Mouse (Mus musculus) embryonic stem cell, embryonic (primary cell): Measurements from ENCODE around the gene Ntn4.

ENCODE experiments used
- CTCF ChIA-PET, 4 experiments: fragments of 300-600 bp in 2 of 4; fragments of 350-600 bp in 2 of 4; sonication (Branson Sonifier 250); formaldehyde crosslinking; loops; one replicate each; lab custom pipeline; 2022; ENCODE audit warnings: inconsistent platforms in 2 of 4; lab: Charles Lee
- POLR2A ChIA-PET, 4 experiments: fragments of 300-600 bp in 2 of 4; fragments of 350-600 bp in 2 of 4; sonication (Branson Sonifier 250); formaldehyde crosslinking; loops; one replicate each; lab custom pipeline; 2022; ENCODE audit warnings: antibody characterized with exemption in 4 of 4, inconsistent platforms in 1 of 4; lab: Charles Lee

Ntn4 gene

DNA sequence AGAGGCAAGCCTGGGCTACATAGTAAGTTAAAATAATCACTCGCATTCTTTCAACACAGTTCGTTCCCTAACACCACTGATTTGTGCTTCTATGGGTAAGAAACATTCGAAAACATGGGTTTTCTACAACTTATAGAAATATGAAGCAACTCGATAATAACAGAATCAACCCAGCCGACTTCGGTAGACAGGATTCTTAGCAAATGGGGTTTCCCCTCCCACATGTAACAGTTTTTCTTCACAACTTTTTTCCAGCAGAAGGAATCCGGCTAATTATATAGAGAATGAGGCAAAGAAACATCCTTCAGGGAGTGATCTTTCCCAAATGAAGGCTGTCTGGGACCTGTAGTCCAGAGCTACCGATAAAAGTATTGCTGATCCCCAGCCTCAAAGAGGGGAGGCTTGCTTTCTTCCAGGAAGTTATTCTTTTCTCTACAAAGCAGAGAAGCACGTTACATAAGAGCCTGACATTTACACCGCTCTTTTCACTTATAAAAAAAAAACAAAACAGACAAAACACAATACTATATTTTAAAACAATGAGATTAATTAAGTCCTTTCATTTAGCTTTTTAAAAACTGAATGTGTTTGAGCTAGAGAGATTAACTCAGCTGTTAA, 57.5 kb downstream of the Ntn4 start:
- POLR2A ChIA-PET: no interaction called here
- CTCF ChIA-PET: no interaction called here

DNA sequence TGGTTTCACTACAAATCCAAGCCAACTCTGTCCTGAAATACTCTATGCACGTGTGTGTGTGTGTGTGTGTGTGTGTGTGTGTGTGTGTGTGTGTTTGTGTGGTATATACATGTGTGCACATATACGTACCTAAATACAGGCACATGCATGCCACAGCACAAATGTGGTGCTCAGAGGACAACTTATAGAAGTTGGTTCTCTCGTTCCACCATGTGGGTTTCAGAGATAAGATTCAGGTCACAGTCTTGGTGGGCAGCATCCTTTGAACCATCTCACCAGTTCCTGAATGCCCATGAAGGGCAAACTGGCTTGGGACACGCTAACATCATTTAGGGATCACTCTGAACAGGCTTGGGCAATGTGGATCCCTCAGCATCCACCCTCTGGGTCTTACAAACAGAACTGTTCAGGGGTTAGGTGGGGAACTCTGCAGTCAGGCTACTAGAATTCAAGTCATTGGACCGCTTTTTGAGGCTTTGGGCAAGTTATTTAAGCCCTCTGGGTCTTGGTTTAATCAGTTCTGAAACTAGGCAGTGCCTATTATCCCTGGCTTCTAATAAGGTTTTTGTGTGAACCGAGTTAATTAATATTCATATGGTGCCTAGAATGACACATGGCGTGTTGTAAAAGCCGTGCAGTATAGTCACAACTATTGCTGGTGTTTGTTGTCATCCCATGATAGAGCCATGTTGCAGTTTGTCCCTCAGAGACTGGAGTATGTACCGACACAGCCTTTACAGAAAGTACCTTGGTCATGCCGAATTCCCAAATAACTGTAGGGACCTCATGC, 59.4 kb downstream of the Ntn4 start:
- ChIA-PET POLR2A (no interaction called here), CTCF (interaction anchor here in 1 of 4 experiments (1.2 kb wide), 1 partner anchor 271 kb away, joined by 4 read pairs; no protein-coding TSS in a partner anchor)

DNA sequence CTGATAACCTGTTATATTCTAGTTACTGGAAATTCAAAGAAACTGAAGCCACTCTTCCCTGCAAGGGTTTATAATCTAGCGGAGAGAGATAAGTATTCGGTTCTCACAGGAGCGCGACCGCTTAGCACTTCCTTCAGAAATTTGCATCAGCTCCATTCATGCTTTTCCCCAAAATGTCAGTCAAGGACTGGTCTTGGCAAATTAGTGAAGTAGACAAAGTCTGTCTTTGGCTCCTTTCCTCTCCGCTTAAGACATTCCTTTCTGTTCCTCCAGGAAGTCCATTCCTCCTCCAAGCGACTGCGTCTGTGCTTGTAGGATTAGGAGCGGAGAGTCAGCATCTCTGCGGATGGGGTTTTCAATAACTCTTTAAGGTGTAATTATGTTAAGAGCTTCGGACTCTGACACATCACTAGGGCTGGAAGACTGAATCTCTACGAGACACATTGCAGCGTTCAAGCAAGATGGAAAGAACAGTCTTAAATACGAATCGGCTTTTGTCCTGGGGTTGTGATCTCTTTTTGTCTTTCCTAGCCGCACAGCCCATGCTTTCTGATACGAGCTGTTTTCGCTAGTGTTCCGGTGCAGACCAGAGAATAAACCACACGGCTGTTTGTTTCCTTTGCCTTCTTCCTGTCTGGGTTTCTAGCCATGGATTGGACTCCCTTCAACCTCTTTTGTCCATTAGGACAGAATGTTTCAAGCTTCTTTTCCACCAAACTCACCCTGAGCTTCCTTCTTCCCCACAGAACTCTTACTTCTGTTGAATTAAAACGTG, 60.3 kb downstream of the Ntn4 start:
- ChIA-PET POLR2A (interaction anchor here in 1 of 4 experiments (0.6 kb wide), 1 partner anchor 167 kb away, joined by 3 read pairs; no protein-coding TSS in a partner anchor), CTCF (interaction anchor here in 1 of 4 experiments (1.0 kb wide), 1 partner anchor 23 kb away, joined by 3 read pairs; no protein-coding TSS in a partner anchor)

DNA sequence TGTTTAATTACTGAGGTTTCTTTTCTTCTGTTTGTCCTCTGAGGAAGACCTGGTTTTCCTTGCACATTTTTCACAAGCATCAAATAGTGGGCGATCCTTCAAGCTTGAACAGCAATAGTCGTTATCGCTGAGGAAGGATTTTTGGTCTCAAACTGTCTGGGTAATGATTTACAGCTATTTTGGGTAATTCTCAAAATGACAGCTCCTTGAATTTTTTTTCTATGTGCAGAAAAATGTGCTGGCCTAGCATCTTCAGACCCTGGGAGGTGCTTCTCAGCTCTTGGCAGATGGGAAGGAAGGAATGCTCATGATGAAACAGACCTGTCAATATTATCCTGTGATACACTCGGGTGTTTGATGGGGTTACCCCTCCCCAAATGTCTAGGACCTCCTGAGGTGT, 63.5 kb downstream of the Ntn4 start:
- POLR2A ChIA-PET: no interaction called here
- CTCF ChIA-PET: interaction anchor here in 2 of 4 experiments (0.7 to 1.2 kb wide), 2 partner anchors 8 to 15 kb away, joined by 3 read pairs; no protein-coding TSS in a partner anchor

DNA sequence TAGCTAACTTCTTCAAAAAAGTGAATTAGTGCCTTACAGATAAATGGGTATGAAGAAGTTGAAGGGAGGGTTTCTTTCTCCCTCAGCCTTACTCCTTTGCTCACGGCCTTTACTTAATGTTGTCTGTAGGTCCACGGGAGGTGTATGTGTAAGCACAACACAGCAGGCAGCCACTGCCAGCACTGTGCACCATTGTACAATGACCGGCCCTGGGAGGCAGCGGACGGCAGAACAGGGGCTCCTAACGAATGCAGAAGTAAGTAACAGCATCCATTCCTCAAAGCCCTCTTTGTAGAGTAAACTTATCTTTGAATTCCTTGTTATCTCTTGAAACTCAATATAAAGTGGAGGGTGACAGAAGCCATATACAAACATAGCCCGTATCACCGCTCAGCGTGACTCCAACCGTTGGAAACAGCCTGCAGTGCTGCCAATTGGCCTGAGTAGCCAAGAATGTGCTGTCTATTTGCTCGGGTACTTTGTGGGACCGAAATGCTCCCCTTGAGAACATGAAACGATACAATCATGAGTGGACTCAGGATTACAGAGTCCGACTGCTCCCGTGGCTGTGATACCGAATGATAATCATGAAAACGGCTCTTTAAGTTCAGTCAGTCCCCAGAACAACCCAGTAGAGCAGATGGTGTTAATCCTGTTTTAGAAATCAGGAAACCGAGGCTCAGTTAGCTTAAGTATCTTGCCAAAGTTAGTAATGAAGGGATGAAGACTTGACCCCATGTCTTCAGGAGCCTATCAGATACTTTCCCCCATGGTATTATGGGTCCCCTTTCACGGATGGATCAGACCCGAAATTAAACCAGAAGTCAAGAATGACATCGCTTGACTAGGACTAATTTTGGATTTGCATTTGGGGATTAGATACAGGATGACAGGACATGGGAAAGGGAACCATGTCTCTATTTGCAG, 66.9 kb downstream of the Ntn4 start:
- ChIA-PET CTCF (no interaction called here), POLR2A (interaction anchor here in 1 of 4 experiments (0.6 kb wide), 1 partner anchor 100 kb away, joined by 3 read pairs; no protein-coding TSS in a partner anchor)

DNA sequence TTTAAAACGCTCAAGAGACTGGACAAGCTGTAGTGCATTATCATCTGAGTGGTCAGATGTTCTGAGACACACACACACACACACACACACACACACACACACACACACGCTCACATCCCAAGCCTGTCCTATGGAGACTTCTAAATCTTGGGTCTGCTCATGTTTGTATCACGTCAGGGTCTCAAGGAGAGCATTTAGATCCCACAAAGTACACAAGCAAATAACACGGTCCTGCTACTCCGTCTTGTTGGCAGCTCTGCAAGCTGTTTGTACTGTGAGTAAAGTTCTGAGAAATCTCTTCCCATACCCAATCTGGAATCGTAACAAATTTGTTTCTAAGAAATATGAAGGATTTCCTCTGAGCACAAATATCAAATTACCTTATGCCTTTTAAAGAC, 67.6 kb downstream of the Ntn4 start:
- ChIA-PET POLR2A (interaction anchor here in 1 of 4 experiments (0.7 kb wide), 1 partner anchor 1056 kb away, joined by 3 read pairs; no protein-coding TSS in a partner anchor), CTCF (no interaction called here)

DNA sequence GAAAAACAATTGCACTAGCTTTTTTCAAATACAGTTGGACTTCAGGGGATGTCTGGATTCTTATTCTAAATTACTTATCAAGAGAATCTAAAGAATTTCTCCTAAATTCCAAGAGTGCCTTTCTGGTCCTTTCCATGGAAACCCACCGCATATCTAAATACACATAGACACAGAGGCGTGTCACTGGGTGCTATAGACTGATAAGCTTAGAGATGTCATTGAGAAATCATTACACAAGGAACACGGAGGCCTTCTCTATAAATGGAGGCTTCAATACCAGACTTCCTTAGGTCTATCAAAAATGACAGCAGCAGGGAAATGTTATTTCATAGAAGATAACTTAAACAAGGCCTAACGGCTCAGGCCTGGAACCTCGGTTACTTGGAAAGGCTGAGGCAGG, 68.0 kb downstream of the Ntn4 start:
- POLR2A ChIA-PET: interaction anchor here in 1 of 4 experiments (0.7 kb wide), 1 partner anchor 1056 kb away, joined by 3 read pairs; no protein-coding TSS in a partner anchor
- CTCF ChIA-PET: no interaction called here

DNA sequence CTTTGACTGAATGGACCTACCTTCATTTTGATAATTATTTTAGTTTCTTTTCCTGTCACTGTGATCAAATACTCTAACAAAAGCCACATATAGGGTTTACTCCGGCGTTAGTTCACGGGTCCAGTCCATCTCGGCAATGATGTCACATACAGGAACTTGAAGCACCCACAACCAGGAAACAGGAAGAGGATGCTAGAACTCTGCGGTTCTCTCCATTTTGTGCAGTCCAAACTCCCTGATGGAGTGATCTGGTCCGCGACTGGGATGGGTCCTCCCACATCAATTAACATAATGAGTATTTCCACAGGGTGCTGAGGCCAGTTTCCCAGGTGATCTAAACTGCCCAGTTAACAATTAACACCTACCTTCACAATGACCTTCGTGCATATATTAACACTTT, 69.1 kb downstream of the Ntn4 start:
- ChIA-PET POLR2A (no interaction called here), CTCF (no interaction called here)

DNA sequence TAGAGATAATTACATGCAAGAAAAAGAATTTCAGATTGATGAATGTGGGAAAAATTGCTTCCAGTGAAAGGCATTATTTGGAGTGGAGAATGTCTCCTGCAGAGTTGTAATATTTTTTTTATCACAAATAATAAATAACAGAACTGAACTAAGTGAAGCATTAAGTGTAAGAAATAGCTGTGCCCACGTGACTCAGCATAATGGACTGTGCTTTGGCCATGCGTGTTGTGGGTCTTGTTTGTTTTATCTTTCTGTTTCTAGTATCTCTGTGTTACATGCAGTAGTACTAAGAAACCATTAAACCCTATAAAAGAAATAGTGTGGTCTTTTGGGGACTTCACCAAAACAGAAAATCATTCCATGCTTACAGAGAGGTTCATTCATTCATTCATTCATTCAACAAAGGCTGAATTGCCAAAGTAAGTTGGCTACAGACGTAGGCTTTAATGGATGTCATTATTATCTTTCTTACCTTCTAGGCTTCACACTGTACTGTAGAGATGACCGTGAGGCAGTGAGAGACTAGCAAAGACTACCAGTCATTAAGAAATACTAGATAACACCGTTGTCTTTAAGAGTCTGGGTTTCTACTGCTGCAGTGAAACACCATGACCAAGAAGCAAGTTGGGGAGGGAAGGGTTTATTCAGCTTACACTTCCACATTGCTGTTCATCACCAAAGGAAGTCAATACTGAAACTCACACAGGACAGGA, 81.3 kb downstream of the Ntn4 start:
- ChIA-PET CTCF (no interaction called here), POLR2A (no interaction called here)

DNA sequence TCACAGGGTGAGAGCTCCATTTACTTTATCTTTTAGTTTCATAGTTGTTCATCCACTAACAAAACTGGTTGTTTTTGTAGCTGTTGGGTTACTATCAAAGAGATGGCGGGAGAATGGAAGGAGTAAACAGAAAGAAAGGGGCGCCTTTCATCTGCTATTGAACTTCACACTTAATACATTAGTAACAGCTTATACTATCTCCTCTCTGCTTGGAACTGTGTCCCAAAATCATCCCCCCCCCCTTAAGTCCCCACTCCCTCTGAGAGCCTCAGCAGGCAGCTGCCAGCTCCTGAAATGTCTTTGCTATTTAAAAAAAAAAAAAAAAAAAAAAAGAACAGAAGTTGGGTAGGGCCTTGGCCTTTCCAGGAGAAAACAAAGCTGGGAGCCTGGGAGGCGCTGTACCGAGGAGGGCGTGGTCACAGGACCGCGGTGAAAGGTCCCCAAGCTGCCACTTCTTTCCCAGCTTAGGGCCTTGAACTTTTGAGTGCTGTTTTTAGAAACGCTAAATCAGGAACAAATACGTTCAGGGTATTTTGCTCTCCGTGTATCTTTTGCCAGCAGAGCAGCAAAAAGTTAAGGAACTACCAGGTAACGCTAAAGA, 83.6 kb downstream of the Ntn4 start:
- CTCF ChIA-PET: interaction anchor here (0.6 to 1.4 kb wide), 21 partner anchors 9 to 1758 kb away, joined by 3 to 11 read pairs (median 3); partner anchors contain the start of gene Hal (in 1 of the 4)

DNA sequence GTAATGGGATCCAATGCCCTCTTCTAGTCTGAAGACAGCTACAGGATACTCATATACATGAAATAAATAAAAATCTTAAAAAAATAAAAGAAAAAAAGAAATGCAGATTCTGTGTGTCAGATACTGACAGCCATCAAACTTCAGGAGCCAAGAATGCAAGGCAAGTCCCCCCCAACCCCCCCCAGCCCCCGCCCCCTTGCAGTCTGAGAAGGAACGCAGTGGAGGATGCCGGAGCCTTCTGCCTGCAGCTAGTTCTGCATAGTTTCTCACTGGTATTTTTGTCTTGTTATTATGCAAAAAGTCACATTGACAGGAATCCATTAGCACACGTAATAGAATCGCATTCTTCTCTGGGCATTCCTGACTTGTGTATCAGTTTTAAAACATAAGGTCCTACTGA, 87.7 kb downstream of the Ntn4 start:
- CTCF ChIA-PET: interaction anchor here in 1 of 4 experiments (0.6 kb wide), 1 partner anchor 18 kb away, joined by 9 read pairs; no protein-coding TSS in a partner anchor
- POLR2A ChIA-PET: interaction anchor here in 1 of 4 experiments (1.1 kb wide), 1 partner anchor 141 kb away, joined by 3 read pairs; no protein-coding TSS in a partner anchor

More for the DNA sequence above, 83.6 kb downstream of the Ntn4 start:
- POLR2A ChIA-PET: interaction anchor here in 3 of 4 experiments (0.5 to 1.6 kb wide), 16 partner anchors 10 to 1192 kb away, joined by 3 to 5 read pairs (median 3); partner anchors contain the start of gene Lta4h (in 1 of the 3)

DNA sequence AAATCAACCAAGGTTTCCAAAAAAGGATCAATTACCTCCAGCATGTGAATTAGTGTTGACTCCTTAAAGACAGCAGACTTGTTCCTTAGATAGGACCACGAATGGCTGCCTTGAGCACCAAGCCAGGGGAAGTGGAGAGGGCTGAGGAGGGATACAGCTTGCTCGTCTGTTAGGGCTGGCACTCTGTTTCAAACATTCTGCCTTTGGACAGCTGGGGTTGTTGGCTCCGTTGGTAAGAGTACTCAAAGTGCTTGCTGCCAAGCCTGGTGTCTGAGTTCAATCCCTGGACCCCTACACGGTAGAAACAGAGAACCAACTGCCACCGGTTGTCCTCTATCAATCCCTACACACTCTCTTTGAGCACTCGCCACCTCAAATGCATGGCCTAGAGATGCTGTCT, 90.0 kb downstream of the Ntn4 start:
- CTCF ChIA-PET: interaction anchor here in 1 of 4 experiments (0.6 kb wide), 1 partner anchor 243 kb away, joined by 3 read pairs; no protein-coding TSS in a partner anchor
- POLR2A ChIA-PET: no interaction called here

DNA sequence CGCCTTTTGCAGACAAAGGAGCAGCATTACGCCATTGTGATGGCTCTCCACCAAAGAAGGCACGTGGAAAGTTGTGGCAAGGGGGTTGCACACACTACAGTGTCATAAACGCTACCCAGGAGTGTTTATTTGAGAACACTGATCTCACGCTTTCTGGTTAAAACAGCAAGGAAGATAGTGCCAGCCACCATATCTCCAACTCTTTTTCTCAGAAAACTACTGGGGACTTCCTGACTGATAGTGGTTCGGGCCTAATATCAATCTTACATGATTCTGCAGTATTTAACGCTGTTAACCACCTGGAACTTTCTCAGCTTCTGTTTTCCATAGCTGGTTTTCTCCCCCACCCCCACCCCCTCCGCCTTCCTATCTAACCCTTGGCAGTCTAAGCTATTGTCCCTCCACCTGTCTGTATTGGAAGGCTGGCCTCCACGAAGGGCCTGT, 90.8 kb downstream of the Ntn4 start:
- CTCF ChIA-PET: interaction anchor here in 1 of 4 experiments (0.6 to 0.7 kb wide), 2 partner anchors 244 to 1175 kb away, joined by 3 to 5 read pairs; no protein-coding TSS in a partner anchor

DNA sequence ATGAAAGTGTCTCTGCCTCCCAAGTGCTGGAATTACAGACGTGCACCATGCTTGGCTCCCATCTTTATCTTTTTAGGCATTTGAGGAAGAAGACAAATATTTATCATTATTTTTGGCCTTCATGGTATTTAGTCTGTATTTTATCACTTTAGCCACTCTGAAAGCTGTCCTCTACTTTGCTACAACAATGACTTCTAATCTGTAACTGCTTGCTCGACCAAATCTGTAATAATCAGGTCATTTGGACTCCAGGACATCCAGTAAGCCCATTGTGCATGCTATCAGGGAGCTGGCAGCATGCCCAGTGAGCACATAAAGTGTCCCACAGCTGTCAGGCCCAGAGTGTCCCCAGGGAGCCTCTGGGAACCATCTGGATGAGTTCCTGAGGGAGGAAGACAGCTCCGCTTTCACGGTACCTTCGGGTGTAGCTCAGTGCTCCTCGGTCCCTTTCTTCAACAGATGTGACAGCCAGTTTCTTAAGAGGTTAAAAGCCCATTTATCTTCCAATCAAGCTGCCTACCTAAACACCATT, 95.7 kb downstream of the Ntn4 start:
- ChIA-PET POLR2A (interaction anchor here in 1 of 4 experiments (0.5 to 0.7 kb wide), 3 partner anchors 12 to 1704 kb away, joined by 3 to 4 read pairs (median 3); no protein-coding TSS in a partner anchor), CTCF (no interaction called here)

More for the DNA sequence above, 90.8 kb downstream of the Ntn4 start:
- POLR2A ChIA-PET: no interaction called here

DNA sequence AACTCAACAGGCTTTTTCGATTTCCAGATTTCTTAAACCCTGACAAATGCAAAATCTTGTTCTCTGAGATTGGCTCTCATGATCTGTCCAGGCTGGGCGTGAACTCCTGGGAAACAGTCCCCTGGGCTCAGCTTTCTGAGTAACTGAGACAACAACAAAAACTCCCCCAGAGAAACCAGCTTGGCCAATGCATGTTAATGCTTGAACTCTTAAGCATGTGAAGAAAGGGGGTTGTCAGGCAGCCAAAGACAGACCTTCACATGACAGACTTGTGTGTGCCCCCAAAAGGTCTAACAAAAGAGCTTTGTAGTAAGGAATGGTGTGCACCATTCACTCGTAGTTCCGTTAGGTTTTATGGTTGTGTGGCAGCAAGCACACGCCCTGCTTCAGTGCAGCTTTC, 96.6 kb downstream of the Ntn4 start:
- ChIA-PET POLR2A (interaction anchor here in 2 of 4 experiments (0.6 to 0.7 kb wide), 2 partner anchors 84 to 1704 kb away, joined by 4 read pairs; no protein-coding TSS in a partner anchor), CTCF (no interaction called here)

DNA sequence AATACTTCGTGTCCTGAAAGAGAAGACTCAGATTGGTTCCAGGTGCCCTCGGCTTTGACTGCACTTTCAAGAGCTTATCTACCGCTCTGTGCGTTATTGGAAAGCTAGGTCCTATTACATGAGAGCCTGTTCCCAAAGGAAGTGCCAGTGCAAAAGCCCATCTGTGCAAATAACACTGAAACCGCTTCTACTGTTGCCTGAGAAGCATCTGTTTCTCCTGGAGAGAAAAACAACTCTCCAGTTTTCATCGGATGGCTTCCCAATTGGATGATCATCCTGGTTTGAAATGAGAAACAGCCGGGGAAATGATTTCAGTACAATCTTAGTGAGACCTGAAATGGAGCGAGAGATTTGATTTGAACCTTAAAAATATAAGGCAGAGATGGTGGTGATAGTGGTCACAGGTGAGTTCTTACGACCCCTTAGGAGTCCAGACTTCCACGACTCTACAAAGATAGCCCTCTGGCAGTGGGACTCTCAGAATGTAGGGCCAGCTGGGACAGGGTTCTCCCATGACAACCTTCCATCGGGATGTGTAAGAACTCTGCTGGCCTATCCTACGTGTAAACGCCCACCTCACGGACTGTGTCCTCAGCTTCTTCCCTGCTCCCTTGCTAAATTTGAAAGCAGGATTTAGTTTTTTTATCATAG, 101.1 kb downstream of the Ntn4 start:
- ChIA-PET POLR2A (no interaction called here), CTCF (no interaction called here)
